Mouse (Mus musculus) heart, embryonic 15.5 days (tissue): ENCODE data around the gene L3mbtl3. TPM values are rescaled to one million over a fixed set of nuclear protein-coding genes. Genes with fewer than 3 reads are reported as not detected.

ENCODE experiments used
- ATAC-seq: fragments of 200-750 bp; cut with Nextera tagmentation; replicated peaks from 2 replicates; pipeline ENCODE4 v1.8.0; 2017; ENCODE audit warnings: low read depth, moderate TSS enrichment; ENCODE audit not compliant: insufficient number of reproducible peaks, insufficient read depth, low FRiP score
- H3K27ac ChIP-seq: fragments of 300-500 bp; sonication (generic); 2 replicates; pipeline ENCODE4 v1.5.1; 2015; ENCODE audit warnings: mild to moderate bottlenecking, inconsistent platforms
- H3K27me3 ChIP-seq: fragments of 300-500 bp; sonication (generic); 2 replicates; pipeline ENCODE4 v1.6.1; 2015; ENCODE audit warnings: inconsistent platforms
- H3K36me3 ChIP-seq: fragments of 300-500 bp; sonication (generic); 2 replicates; pipeline ENCODE4 v1.6.1; 2015; ENCODE audit warnings: mild to moderate bottlenecking, inconsistent platforms
- H3K4me1 ChIP-seq: fragments of 300-500 bp; sonication (generic); replicated peaks from 2 replicates; pipeline ENCODE4 v1.6.1; 2015; ENCODE audit warnings: inconsistent platforms
- H3K4me2 ChIP-seq: fragments of 300-500 bp; sonication (generic); 2 replicates; pipeline ENCODE4 v1.6.1; 2015; ENCODE audit warnings: inconsistent platforms, mild to moderate bottlenecking, moderate library complexity
- H3K4me3 ChIP-seq: fragments of 300-500 bp; sonication (generic); 2 replicates; pipeline ENCODE4 v1.5.1; 2015; ENCODE audit warnings: mild to moderate bottlenecking, inconsistent platforms
- H3K9ac ChIP-seq: fragments of 300-500 bp; sonication (generic); 2 replicates; pipeline ENCODE4 v1.6.1; 2015; ENCODE audit warnings: mild to moderate bottlenecking, inconsistent platforms
- H3K9me3 ChIP-seq: fragments of 300-500 bp; sonication (generic); replicated peaks from 2 replicates; pipeline ENCODE4 v1.6.1; 2016; ENCODE audit warnings: inconsistent platforms
- WGBS: fragments of 180-500 bp; shearing (Covaris S2); methylation state at CpG from one replicate; pipeline ENCODE4 v1.1.7; 2015; ENCODE audit warnings: mixed read lengths; 5-methylcytosine and 5-hydroxymethylcytosine counted together
- polyA plus RNA-seq: library from polyadenylated mRNA; unstranded; fragments of >200 nt; fragmentation: Nextera tagmentation; extraction: Ambion mirVana; gene quantifications from 2 replicates; pipeline ENCODE4 v1.2.1, GENCODE M21; 2015

Gene L3mbtl3
- polyA plus RNA-seq, 1 experiment from 2014 or later, result 7.4 TPM

DNA sequence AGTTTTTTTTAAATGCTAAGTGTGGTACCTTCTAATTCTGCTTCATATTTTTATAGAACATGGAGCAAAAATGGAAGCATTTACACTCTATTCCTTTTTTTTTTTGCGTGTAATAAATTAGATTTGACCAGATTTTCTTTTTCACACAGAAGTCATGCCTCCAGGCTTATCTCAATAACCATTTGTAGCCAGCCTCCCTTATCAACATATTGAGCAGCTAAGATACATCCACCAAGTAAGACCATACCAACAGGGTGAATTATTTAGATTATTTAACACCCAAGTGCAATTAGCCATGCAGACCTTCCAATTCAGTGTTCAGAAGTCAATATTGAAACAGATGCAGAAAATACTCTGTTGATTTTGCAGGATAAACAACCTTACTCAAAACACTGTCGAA, 10.8 kb downstream of the L3mbtl3 start:
- Histone ChIP-seq H3K36me3 (no peaks in the 10 kb centered on the region), H3K4me2 (no peak overlapping the region), H3K9me3 (no peaks in the 10 kb centered on the region), H3K27me3 (no peaks in the 10 kb centered on the region), H3K4me1 (peaks cover 7% of the 10 kb centered on the region; the same call in 1 of the 2 replicates), H3K9ac (no peak overlapping the region), H3K4me3 (no peak overlapping the region), H3K27ac (no peak overlapping the region)
- no peak for ATAC-seq
- WGBS, result 91% methylated on average over 2 of the region's 2 CpGs

DNA sequence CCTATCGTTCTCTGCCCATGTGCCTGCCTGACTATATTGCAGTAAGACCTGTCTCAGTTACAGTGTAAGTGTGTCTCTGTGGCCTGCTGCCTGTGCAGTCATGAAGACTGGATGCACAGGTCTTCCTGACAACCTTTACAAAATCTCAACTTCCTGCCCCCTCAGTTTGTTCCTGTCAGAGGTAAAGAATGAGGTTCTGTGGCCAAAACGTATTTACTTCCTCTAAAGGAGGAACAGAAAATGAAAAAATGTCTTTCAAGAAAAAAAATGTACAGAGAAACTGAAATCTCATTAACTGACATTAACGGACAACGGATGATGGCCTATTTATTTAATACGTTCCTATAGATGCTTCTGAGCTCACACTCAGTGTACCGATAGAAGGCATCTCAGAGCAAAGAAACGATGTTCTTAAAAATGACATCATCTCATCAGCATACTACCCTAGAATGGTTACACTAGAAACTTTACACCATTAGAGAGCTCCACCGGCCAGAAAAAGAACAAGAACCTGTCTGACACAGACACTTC, 11.4 kb downstream of the L3mbtl3 start:
- Histone ChIP-seq H3K27ac (no peak overlapping the region), H3K27me3 (no peaks in the 10 kb centered on the region), H3K36me3 (no peaks in the 10 kb centered on the region), H3K4me1 (peaks cover 7% of the 10 kb centered on the region; the same call in 1 of the 2 replicates), H3K4me3 (no peak overlapping the region), H3K9me3 (no peaks in the 10 kb centered on the region), H3K4me2 (no peak overlapping the region), H3K9ac (no peak overlapping the region)
- 64% methylated on average over 8 of the region's 8 CpGs for WGBS
- ATAC-seq, result no peak

DNA sequence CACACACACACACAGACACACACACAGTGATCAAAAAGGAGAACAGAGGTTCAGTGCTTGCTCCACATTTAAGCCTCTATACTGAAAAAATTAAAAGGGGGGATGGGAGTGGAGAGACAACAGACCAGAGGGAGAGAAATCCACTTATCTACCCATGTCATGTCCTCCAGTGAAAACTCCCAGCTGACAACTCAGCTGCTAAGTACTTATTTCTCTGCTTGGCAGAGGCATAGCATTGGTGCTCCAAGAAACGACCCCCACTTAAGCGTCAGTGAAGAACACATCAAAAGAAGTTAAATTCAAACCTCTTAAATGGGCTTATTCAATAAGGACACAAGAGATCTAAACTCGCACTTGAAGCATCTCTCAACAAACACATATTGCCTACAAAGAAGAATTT, 12.2 kb downstream of the L3mbtl3 start:
- Histone ChIP-seq H3K27ac (no peak overlapping the region), H3K9me3 (no peaks in the 10 kb centered on the region), H3K27me3 (no peaks in the 10 kb centered on the region), H3K4me3 (no peak overlapping the region), H3K36me3 (no peaks in the 10 kb centered on the region), H3K4me2 (no peak overlapping the region), H3K9ac (no peak overlapping the region), H3K4me1 (peaks cover 7% of the 10 kb centered on the region; the same call in 1 of the 2 replicates)
- 27% methylated on average over 3 of the region's 3 CpGs for WGBS
- ATAC-seq, result no peak

DNA sequence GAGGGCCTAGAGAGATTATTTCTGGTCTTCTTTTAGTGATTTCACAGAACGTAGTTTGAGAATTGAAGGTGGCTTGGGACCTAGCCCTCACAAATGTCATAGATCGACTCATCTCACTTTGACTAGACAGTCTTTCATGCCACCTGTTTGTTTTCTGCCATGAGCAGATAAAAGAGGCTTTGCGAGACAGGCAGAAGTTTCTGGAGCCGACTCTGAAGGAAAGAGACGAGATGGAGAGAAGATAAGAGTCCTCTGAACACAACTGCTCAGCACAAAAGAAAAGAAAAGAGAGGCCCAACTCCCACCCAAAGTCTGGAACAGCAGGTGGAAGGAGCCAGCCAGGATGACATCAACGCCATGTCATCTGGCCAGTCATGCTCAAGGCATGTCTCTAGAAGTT, 17.0 kb downstream of the L3mbtl3 start:
- Histone ChIP-seq H3K4me2 (no peak overlapping the region), H3K9ac (no peak overlapping the region), H3K4me3 (no peak overlapping the region), H3K4me1 (peaks cover 6% of the 10 kb centered on the region; the same call in 1 of the 2 replicates), H3K9me3 (no peaks in the 10 kb centered on the region), H3K27ac (no peak overlapping the region), H3K27me3 (no peaks in the 10 kb centered on the region), H3K36me3 (no peaks in the 10 kb centered on the region)
- no peak for ATAC-seq
- WGBS, result 61% methylated on average over 6 of the region's 6 CpGs

DNA sequence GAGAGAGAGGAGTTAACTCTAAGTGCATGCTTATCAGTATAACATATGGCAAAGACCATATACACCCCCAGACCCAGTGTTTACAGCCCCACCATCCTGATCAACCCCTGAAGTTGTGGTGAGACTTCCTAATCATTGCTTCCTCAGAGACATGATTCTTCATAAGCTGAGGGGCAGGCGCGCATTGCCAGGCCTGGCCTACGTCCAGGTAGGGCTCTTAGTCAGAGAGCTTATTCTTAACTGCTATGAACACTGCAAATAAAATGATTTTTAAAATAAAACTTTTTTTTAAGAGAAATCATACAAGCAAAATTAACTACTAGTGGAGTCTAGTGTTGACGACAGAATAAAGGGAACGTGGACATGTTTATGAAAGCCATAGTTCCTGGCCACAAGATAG, 17.5 kb downstream of the L3mbtl3 start:
- WGBS, result 80% methylated on average over 5 of the region's 5 CpGs
- Histone ChIP-seq H3K9me3 (no peaks in the 10 kb centered on the region), H3K4me1 (0 out of 2 replicates have a peak, but pooled peaks cover under 1% of the 10 kb centered on the region), H3K4me2 (no peak overlapping the region), H3K27ac (no peak overlapping the region), H3K27me3 (no peaks in the 10 kb centered on the region), H3K4me3 (no peak overlapping the region), H3K9ac (no peak overlapping the region), H3K36me3 (no peaks in the 10 kb centered on the region)
- no peak for ATAC-seq

DNA sequence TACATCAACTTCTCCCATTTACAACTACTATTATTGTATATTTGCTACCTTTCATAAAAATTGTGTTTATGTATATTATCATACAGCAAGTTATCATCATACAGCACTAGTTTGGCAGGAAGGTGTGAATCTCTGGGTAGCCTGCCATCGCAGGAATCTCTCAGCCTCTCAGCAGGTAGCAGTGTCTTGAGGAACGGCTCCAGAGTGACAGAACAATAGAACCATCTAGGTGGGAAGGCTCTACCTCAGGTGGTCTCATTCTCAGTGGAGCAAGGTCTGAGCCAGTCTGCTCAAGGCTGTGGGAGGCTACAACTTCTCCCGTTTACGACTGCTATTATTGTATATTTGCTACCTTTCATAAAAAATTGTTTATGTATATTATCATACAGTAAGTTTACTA, 22.0 kb downstream of the L3mbtl3 start:
- Histone ChIP-seq H3K4me2 (no peak overlapping the region), H3K4me1 (no peaks in the 10 kb centered on the region), H3K36me3 (0 out of 2 replicates have a peak, but pooled peaks cover 6% of the 10 kb centered on the region), H3K9ac (no peak overlapping the region), H3K9me3 (no peaks in the 10 kb centered on the region), H3K4me3 (no peak overlapping the region), H3K27ac (no peak overlapping the region), H3K27me3 (no peaks in the 10 kb centered on the region)
- ATAC-seq, result no peak
- WGBS, result 80% methylated on average over 4 of the region's 4 CpGs

DNA sequence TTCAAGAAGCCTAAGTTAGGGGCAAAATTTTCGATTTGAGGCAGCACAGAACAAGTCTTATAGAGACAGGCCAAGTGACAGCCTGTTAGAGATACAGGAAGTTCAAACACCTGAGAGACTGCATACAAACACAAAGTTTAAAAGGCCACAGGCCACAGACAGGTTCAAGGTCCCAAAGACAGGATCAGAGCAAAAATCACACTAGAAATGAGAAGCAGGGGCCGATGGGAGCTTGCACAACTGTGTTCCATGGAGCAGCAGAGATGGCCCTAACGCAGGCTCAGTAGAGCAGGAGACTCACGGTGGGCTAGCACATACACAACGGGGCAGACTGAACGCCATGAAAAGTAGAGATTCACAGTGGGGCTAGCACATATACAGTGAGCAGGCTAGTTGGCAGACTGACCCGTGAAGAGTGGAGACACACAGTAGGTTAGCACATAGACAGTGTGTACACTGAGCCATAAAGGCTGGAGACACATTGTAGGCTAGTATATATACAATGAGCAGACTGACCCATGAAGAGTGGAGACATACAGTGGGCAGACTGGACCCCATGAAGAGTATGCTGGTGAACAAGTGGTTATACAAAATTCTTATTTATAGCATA, 24.5 kb downstream of the L3mbtl3 start:
- ATAC-seq, result no peak
- H3K9me3 ChIP-seq, result no peaks in the 10 kb centered on the region
- 0 out of 2 replicates have a peak, but pooled peaks cover 6% of the 10 kb centered on the region for H3K36me3 ChIP-seq
- H3K27me3 ChIP-seq, result no peaks in the 10 kb centered on the region
- H3K4me3 ChIP-seq, result no peak overlapping the region
- whole genome bisulfite sequencing, result 85% methylated on average over 7 of the region's 7 CpGs
- H3K4me2 ChIP-seq, result no peak overlapping the region
- H3K4me1 ChIP-seq, result no peaks in the 10 kb centered on the region
- H3K9ac ChIP-seq, result no peak overlapping the region
- H3K27ac ChIP-seq, result no peak overlapping the region

DNA sequence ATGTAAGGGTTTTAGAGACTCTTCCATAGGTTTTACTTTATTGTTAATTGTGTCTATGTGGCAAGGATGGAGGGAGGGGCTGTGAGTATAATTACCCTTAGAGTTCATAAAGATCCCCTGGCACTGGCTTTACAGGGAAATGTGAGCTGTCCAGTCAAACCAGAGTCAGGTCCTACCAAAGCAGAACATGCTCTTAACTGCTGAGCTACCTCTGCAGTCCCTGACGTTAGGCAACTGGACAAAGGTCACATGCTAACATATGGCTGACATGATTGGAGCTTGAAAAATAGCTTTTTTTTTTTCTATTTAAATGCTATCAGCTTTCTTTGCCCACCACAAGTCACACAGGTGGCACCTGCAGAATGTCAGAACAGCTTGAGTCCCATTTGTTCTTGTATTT, 25.6 kb downstream of the L3mbtl3 start:
- Histone ChIP-seq H3K36me3 (0 out of 2 replicates have a peak, but pooled peaks cover 6% of the 10 kb centered on the region), H3K4me3 (no peak overlapping the region), H3K27me3 (no peaks in the 10 kb centered on the region), H3K4me1 (no peaks in the 10 kb centered on the region), H3K9me3 (no peaks in the 10 kb centered on the region), H3K4me2 (no peak overlapping the region), H3K27ac (no peak overlapping the region), H3K9ac (no peak overlapping the region)
- no peak for ATAC-seq
- WGBS, result 63% methylated on average over 1 of the region's 1 CpGs

DNA sequence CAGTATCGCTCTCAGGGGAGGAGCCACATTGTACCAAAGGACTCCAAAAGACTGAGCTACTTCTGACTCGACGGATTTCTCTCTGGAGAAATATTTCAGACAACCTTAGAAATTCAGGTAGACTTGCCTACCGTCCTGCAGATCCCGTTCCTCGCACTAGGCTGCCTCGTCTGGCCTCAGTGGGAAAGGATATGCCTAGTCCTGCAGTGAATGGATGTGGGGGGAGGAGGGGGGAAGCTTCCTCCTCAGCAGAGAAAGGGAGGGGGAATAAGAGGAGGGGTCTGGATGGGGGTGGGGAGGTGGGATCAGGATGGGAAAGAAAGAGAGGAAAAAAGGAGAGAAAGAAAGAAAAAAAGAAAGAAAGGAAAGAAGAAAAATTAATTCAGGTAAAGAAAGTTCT, 28.2 kb downstream of the L3mbtl3 start:
- H3K4me2 ChIP-seq, result no peak overlapping the region
- 0 out of 2 replicates have a peak, but pooled peaks cover 8% of the 10 kb centered on the region for H3K36me3 ChIP-seq
- no peaks in the 10 kb centered on the region for H3K27me3 ChIP-seq
- no peak overlapping the region for H3K27ac ChIP-seq
- WGBS, result 49% methylated on average over 7 of the region's 7 CpGs
- H3K4me3 ChIP-seq, result no peak overlapping the region
- no peak for ATAC-seq
- no peak overlapping the region for H3K9ac ChIP-seq
- H3K4me1 ChIP-seq, result no peaks in the 10 kb centered on the region
- H3K9me3 ChIP-seq, result no peaks in the 10 kb centered on the region

GRCm38 (mm10) chr10:26345879-26346278, 29.9 kb downstream of the L3mbtl3 start:
- Histone ChIP-seq H3K9me3 (no peaks in the 10 kb centered on the region), H3K27me3 (no peaks in the 10 kb centered on the region), H3K4me1 (no peaks in the 10 kb centered on the region), H3K27ac (no peak overlapping the region), H3K9ac (no peak overlapping the region), H3K4me3 (no peak overlapping the region), H3K36me3 (peaks cover 16% of the 10 kb centered on the region), H3K4me2 (no peak overlapping the region)
- WGBS, result 89% methylated on average over 1 of the region's 1 CpGs
- ATAC-seq, result no peak

DNA sequence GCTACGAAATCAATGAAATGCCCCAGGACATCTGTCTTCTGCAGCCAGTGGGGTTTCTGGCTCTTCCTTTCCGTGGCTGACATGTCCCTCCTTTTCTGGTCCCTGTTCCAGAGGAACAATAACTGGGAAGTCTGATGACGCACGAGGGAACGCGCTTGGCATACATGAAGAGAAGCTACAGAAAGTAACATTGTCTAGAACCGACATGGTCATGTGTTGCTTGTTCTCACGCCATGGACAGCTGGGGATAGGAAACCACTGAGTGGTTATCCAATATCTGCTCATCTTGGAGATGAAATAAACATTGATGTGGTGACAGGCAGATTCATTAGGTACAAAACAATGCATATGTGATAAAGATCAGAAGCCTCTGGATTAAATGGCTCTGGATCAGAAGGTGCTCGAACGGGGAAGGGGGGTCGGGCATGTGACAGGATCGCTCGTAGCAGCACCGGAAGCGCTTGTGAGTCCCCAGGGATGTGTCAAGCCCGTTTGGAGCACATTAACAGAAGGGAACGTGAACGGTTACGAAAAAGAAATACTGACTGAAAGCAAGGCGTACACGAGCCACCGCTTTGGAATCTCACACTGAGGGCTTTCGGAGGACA, 37.8 kb downstream of the L3mbtl3 start:
- Histone ChIP-seq H3K4me2 (no peak overlapping the region), H3K4me3 (no peak overlapping the region), H3K27me3 (no peaks in the 10 kb centered on the region), H3K36me3 (peaks cover 27% of the 10 kb centered on the region), H3K4me1 (no peaks in the 10 kb centered on the region), H3K9me3 (no peaks in the 10 kb centered on the region), H3K9ac (no peak overlapping the region), H3K27ac (no peak overlapping the region)
- WGBS, result 84% methylated on average over 23 of the region's 23 CpGs
- ATAC-seq, result no peak

DNA sequence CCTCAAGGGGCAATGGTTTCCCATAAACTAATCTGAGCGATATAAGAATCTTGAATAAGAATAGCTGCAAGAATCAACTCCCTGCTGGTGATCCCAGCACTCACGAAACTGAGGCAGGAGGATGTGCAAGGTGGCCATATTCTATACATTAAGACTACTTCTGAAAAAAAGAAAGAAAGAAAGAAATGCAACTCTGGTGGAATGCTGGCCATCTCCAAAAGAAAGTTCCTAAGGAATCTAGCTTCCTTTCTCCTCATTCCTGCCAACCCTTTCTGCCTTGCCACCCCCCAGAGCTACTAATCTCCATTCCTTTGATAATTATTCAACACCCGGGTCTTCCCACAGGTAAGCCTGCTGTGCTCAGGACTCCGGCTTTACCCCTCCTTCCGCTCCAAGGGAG, 41.8 kb downstream of the L3mbtl3 start:
- 65% methylated on average over 5 of the region's 5 CpGs for WGBS
- Histone ChIP-seq H3K4me3 (no peak overlapping the region), H3K4me2 (no peak overlapping the region), H3K36me3 (peaks cover 11% of the 10 kb centered on the region), H3K27me3 (no peaks in the 10 kb centered on the region), H3K9me3 (no peaks in the 10 kb centered on the region), H3K4me1 (no peaks in the 10 kb centered on the region), H3K9ac (no peak overlapping the region), H3K27ac (no peak overlapping the region)
- no peak for ATAC-seq
